Mouse (Mus musculus): ENCODE data around the gene Ccdc153. TPM values are rescaled to one million over a fixed set of nuclear protein-coding genes. Genes with fewer than 3 reads are reported as not detected.
A peak's percentile ranks its signal among the peaks of the same experiment; 100 is the strongest.

Gene Ccdc153
- polyA plus RNA-seq, 1 experiment: not detected

GRCm38 (mm10) chr9:44212406-44212805 lies 28.1 kb upstream of the Ccdc153 start:
- H3K4me1 ChIP-seq (ENCODE audit: control insufficient read depth, insufficient read depth, low read length): peaks cover 11% of the 10 kb centered on the region; the same call in 1 of the 2 replicates
- TF ChIP-seq CTCF (IDR thresholded peaks at IDR 0.05; ENCODE audit: low read depth, low read length): no peak
- TF ChIP-seq POLR2A (IDR thresholded peaks at IDR 0.05; ENCODE audit: borderline replicate concordance, low read depth, low read length): no peak
- no peak overlapping the region for H3K27ac ChIP-seq (ENCODE audit: insufficient read depth, low read depth, low read length)
- no peak overlapping the region for H3K4me3 ChIP-seq (ENCODE audit: insufficient read depth, low read length)

- TF ChIP-seq POLR2A (IDR thresholded peaks at IDR 0.05; ENCODE audit: borderline replicate concordance, low read depth, low read length) (no peak), CTCF (IDR thresholded peaks at IDR 0.05; ENCODE audit: low read depth, low read length) (no peak)
- H3K27ac ChIP-seq (ENCODE audit: insufficient read depth, low read depth, low read length): peak overlapping the region; percentile 41
- H3K4me1 ChIP-seq (ENCODE audit: control insufficient read depth, insufficient read depth, low read length): peaks cover 9% of the 10 kb centered on the region; the same call in 1 of the 2 replicates
- H3K4me3 ChIP-seq (ENCODE audit: insufficient read depth, low read length): peak overlapping the region; percentile 50
These were observed 26.9 kb upstream of the Ccdc153 start for GRCm38 (mm10) chr9:44213538-44213937.

GRCm38 (mm10) chr9:44225993-44226392 lies 14.5 kb upstream of the Ccdc153 start:
- TF ChIP-seq CTCF (IDR thresholded peaks at IDR 0.05; ENCODE audit: low read depth, low read length) (no peak), POLR2A (IDR thresholded peaks at IDR 0.05; ENCODE audit: borderline replicate concordance, low read depth, low read length) (no peak)
- Histone ChIP-seq H3K4me1 (ENCODE audit: control insufficient read depth, insufficient read depth, low read length) (peaks cover 41% of the 10 kb centered on the region), H3K27ac (ENCODE audit: insufficient read depth, low read depth, low read length) (no peak overlapping the region), H3K4me3 (ENCODE audit: insufficient read depth, low read length) (no peak overlapping the region)

GRCm38 (mm10) chr9:44231609-44232008 lies 8.9 kb upstream of the Ccdc153 start:
- TF ChIP-seq CTCF (IDR thresholded peaks at IDR 0.05; ENCODE audit: low read depth, low read length) (no peak), POLR2A (IDR thresholded peaks at IDR 0.05; ENCODE audit: borderline replicate concordance, low read depth, low read length) (no peak)
- peak overlapping the region; percentile 48 for H3K4me3 ChIP-seq (ENCODE audit: insufficient read depth, low read length)

GRCm38 (mm10) chr9:44233021-44233801 lies 7.3 kb upstream of the Ccdc153 start:
- peak overlapping the region; percentile 93 for H3K4me3 ChIP-seq (ENCODE audit: insufficient read depth, low read length)
- H3K27ac ChIP-seq (ENCODE audit: insufficient read depth, low read depth, low read length): peak overlapping the region; percentile 92
- peaks cover 43% of the 10 kb centered on the region for H3K4me1 ChIP-seq (ENCODE audit: control insufficient read depth, insufficient read depth, low read length)
- TF ChIP-seq POLR2A (IDR thresholded peaks at IDR 0.05; ENCODE audit: borderline replicate concordance, low read depth, low read length) (no peak), CTCF (IDR thresholded peaks at IDR 0.05; ENCODE audit: low read depth, low read length) (no peak)

More at GRCm38 (mm10) chr9:44231609-44232008, 8.9 kb upstream of the Ccdc153 start:
- peaks cover 48% of the 10 kb centered on the region for H3K4me1 ChIP-seq (ENCODE audit: control insufficient read depth, insufficient read depth, low read length)
- peak overlapping the region; percentile 92 for H3K27ac ChIP-seq (ENCODE audit: insufficient read depth, low read depth, low read length)

GRCm38 (mm10) chr9:44233802-44234478 lies 6.5 kb upstream of the Ccdc153 start, which contains the start of gene Cbl:
TSS of gene Cbl (minus strand) at chr9:44234049.
- peak within 1 kb of the TSS; percentile 93 for H3K4me3 ChIP-seq (ENCODE audit: insufficient read depth, low read length)
- peak within 1 kb of the TSS; percentile 92 for H3K27ac ChIP-seq (ENCODE audit: insufficient read depth, low read depth, low read length)
- TF ChIP-seq POLR2A (IDR thresholded peaks at IDR 0.05; ENCODE audit: borderline replicate concordance, low read depth, low read length): no peak
- TF ChIP-seq CTCF (IDR thresholded peaks at IDR 0.05; ENCODE audit: low read depth, low read length): peak; percentile 44
- H3K4me1 ChIP-seq (ENCODE audit: control insufficient read depth, insufficient read depth, low read length): peaks cover 39% of the 10 kb centered on the region

GRCm38 (mm10) chr9:44234479-44235427 lies 5.7 kb upstream of the Ccdc153 start:
- H3K27ac ChIP-seq (ENCODE audit: insufficient read depth, low read depth, low read length): peak overlapping the region; percentile 80
- peak overlapping the region; percentile 52 for H3K4me3 ChIP-seq (ENCODE audit: insufficient read depth, low read length)
- peaks cover 32% of the 10 kb centered on the region for H3K4me1 ChIP-seq (ENCODE audit: control insufficient read depth, insufficient read depth, low read length)
- TF ChIP-seq POLR2A (IDR thresholded peaks at IDR 0.05; ENCODE audit: borderline replicate concordance, low read depth, low read length): no peak
- no peak for TF ChIP-seq CTCF (IDR thresholded peaks at IDR 0.05; ENCODE audit: low read depth, low read length)

GRCm38 (mm10) chr9:44236601-44237000 lies 3.9 kb upstream of the Ccdc153 start:
- no peak overlapping the region for H3K27ac ChIP-seq (ENCODE audit: insufficient read depth, low read depth, low read length)
- peaks cover 26% of the 10 kb centered on the region for H3K4me1 ChIP-seq (ENCODE audit: control insufficient read depth, insufficient read depth, low read length)
- TF ChIP-seq CTCF (IDR thresholded peaks at IDR 0.05; ENCODE audit: low read depth, low read length): no peak
- H3K4me3 ChIP-seq (ENCODE audit: insufficient read depth, low read length): no peak overlapping the region

GRCm38 (mm10) chr9:44237128-44237527 lies 3.3 kb upstream of the Ccdc153 start:
- TF ChIP-seq CTCF (IDR thresholded peaks at IDR 0.05; ENCODE audit: low read depth, low read length) (no peak), POLR2A (IDR thresholded peaks at IDR 0.05; ENCODE audit: borderline replicate concordance, low read depth, low read length) (no peak)
- H3K4me1 ChIP-seq (ENCODE audit: control insufficient read depth, insufficient read depth, low read length): peaks cover 21% of the 10 kb centered on the region
- no peak overlapping the region for H3K27ac ChIP-seq (ENCODE audit: insufficient read depth, low read depth, low read length)
- H3K4me3 ChIP-seq (ENCODE audit: insufficient read depth, low read length): no peak overlapping the region

Measured in bone marrow macrophage, adult 2 months (primary cell).